Mouse (Mus musculus): ENCODE results near the gene Mcrs1.
A peak's percentile ranks its signal among the peaks of the same experiment; 100 is the strongest.
"Not testable (repeated sequence)": the region's sequence is repeated elsewhere in the genome, so short reads cannot be mapped to it uniquely, and the experiment has no call there.

Gene Mcrs1

DNA sequence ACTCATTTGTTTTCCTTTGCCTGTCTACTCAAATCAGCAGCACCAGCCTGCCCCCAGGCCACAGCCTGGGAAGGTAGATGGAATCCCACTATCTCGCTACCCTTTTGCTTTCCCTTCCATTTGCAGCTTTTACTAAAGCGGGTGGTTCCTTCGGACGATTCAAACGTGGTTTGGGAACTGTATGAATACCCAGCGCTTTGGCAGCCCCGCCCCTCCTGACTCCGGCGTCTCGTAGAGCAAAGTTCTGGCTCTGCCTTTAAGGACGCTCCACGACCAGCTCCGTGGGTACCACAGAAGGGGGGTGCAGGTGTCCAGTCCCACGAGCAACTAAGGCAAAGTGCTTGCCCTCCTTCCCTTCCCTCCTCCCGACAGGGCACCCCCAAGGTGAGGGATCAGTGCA is 650 bp downstream of the Mcrs1 start:
- not testable (repeated sequence) for DNase-seq (ENCODE audit: low spot score)

DNA sequence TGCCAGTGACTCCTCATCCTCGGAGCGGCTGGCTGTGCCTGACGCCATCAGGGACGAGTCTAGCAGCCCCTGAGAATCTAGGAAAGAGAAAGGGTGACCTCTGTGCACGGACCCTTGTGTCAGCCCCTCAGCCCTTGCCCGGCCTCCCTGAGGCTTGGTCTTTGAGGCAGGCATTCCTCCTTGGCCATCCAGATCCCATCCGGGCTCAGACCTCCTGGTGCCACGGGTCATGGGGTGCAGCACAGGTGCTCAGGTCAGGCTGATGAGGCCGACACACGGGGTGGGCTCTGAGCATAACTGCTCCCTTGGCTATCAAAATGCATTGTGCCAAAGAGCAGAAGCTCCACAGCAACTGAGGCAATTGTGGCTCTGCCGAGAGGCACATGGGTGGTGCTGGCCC is 1.8 kb downstream of the Mcrs1 start:
- DNase-seq (ENCODE audit: low spot score), result no peak

DNA sequence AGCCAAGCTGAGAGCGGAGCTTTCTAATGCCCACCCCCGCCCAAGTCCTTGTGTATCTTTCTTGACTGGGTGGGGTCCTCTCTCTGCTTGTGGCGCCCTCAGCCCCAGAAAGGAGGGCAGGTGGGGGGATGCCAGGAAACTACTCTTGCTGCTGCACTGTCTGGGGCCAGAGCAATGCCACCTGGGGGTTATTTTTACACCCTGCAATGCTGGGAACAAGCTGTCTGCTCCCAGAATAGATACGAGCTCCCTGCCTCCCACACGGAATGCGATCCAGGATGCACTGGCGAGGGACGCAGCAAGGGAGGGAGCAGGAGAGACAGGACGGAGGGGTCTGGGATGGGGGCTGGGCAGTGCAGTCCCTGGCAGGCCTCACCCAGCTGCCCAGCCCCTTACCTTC is 2.8 kb downstream of the Mcrs1 start:
- DNase-seq (ENCODE audit: low spot score), result peak; percentile 53

DNA sequence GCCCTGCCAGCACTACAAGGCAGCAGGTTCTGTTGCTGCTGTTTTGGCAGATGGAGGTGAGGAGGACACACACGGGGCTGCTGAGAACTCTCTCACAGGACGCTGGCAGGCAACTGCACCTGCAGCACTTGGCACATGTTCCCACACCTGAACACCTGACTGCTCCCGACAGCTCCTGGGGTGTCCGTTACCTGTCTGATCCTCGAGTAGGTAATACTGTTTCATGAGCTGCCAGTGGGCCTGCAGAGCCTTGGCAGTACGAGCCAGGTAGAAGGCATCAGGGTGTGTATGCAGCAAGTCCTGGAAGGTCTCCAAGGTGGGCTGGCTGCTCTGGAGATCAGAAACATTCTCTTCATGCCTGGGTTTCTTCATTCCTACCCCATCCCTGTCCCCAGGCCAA is 5.0 kb downstream of the Mcrs1 start:
- DNase-seq (ENCODE audit: low spot score), result not testable (repeated sequence)

DNA sequence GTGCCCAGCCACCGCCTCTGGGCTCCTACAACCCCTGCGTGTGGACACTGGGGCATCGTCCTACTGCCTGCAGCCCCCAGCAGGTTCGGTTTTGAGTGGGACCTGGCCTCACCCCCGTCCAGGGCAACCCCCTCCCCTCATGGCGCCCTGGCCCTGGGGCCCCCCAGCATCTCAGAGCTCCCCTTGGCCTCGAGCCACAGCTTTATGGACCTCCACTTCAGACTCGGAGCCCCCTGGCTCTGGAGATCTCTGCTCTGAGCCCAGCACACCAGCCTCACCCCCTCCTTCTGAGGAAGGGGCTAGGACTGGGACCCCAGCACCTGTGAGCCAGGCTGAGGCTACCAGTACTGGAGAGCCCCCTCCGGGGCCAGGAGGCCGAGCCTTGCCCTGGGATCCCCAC is 9.7 kb downstream of the Mcrs1 start:
- no peak for DNase-seq (ENCODE audit: low spot score)

- DNase-seq (ENCODE audit: low spot score), result no peak
Measured at GRCm38 (mm10) chr15:99241249-99241648, 10.5 kb downstream of the Mcrs1 start.

DNA sequence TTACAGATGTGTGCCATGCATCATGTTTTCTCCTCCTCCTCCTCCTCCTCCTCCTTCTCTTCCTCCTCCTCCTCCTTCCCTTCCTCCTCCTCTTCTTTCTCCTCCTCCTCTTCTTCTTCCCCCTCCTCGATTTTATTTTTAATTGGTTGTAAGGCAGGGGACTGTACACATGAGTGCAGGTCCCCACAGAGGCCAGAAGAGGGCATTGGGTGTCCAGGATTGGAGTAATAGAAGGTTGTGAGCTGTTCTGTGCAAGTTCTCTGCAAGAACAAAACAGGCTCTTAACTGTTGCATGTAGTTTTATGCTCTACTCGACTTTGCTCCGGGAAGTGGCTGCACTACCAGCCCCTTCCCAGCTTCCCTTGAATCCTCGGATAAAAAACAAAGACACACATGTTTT is 11.6 kb downstream of the Mcrs1 start:
- DNase-seq (ENCODE audit: low spot score), result no peak

- DNase-seq (ENCODE audit: low spot score), result no peak
Measured at GRCm38 (mm10) chr15:99238006-99238405, 13.8 kb downstream of the Mcrs1 start.

- DNase-seq (ENCODE audit: low spot score), result no peak
Measured at GRCm38 (mm10) chr15:99234326-99235010, 17.3 kb downstream of the Mcrs1 start.

DNA sequence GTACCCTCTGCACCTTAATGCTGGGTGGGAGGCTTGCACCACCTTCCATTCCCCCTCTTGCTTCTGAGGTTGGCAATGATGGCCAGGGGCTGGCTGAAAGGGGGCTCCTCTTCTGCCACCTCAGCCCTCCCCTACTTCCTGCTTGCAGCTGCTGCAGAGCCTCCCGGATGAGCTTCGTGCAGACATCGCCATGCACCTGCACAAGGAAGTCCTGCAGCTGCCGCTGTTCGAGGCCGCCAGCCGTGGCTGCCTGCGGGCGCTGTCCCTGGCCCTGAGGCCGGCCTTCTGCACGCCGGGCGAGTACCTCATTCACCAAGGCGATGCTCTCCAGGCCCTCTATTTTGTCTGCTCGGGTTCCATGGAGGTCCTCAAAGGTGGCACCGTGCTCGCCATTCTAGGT is 18.0 kb downstream of the Mcrs1 start:
- no peak for DNase-seq (ENCODE audit: low spot score)

DNA sequence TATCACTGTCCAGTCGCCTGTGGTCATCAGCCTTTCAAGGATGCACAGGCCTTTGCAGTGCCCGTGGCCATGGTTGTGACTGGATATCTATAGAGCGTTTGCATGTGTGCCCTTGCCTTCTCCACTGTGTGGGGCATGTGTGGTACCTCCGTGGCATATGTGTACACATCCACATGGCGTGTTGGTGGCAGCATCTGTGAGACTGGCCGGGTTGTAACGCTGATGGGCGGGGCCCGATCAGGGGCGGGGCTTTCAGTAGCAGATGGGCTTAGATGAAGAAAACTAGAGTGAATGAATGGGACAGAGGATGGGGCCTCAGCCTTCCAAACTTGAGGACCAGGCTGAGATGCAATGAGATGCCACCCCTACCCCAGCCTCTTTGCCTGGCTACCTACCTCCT is 19.8 kb downstream of the Mcrs1 start:
- DNase-seq (ENCODE audit: low spot score), result no peak

DNA sequence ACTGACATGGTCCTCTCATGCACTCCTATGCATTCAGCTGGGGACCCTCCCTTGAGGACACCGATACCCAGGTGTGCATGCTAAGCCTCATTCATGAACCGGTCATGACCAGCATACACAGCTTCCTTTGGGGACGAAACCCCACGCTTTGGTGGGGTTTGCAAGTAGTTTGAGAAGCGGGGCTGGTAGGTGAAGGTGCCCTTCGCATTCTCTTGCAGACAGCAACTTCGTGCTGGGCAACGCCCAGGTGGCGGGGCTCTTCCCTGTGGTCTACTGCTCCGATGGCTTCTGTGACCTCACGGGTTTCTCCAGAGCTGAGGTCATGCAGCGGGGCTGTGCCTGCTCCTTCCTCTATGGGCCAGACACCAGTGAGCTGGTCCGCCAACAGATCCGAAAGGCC is 25.7 kb downstream of the Mcrs1 start:
- no peak for DNase-seq (ENCODE audit: low spot score)

GRCm38 (mm10) chr15:99225081-99225810 is 26.5 kb downstream of the Mcrs1 start:
- no peak for DNase-seq (ENCODE audit: low spot score)

GRCm38 (mm10) chr15:99224208-99224911 is 27.4 kb downstream of the Mcrs1 start, which contains the start of gene Kcnh3:
TSS of gene Kcnh3 (plus strand) at chr15:99224861.
- DNase-seq (ENCODE audit: low spot score), result peak; percentile 59

DNA sequence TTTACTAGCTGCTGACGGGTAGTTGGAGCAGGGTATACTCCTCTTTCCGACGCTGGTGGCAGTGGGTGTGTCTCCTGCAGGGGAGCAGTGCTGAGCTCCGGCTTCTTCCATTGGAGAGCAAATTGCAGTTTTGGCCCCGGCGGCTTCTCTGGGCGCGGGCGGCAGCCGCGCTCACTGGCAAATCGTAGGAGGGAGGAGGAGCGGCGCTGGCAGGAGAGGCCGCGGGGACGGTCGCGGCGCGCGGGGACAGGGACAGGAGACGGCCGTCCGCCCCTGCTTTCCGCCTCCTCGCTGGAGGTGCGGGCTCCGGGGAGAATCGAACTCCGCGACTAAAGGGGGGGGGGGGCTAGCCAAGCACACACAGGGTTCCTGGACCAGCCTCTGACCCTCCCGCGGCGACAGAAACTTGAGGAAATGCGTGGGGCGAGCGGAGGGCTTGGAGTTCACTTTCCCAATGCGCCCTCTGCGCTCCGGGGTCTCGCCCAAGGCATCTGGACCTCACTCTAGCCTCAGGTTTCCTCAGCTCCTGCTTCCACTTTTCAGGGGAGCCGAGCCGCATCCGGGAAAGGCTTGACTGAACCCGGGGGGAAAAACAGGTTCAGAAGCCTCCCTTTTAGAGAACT is 28.1 kb downstream of the Mcrs1 start:
- no peak for DNase-seq (ENCODE audit: low spot score)

GRCm38 (mm10) chr15:99222794-99223584 is 28.8 kb downstream of the Mcrs1 start:
- DNase-seq (ENCODE audit: low spot score), result no peak

DNA sequence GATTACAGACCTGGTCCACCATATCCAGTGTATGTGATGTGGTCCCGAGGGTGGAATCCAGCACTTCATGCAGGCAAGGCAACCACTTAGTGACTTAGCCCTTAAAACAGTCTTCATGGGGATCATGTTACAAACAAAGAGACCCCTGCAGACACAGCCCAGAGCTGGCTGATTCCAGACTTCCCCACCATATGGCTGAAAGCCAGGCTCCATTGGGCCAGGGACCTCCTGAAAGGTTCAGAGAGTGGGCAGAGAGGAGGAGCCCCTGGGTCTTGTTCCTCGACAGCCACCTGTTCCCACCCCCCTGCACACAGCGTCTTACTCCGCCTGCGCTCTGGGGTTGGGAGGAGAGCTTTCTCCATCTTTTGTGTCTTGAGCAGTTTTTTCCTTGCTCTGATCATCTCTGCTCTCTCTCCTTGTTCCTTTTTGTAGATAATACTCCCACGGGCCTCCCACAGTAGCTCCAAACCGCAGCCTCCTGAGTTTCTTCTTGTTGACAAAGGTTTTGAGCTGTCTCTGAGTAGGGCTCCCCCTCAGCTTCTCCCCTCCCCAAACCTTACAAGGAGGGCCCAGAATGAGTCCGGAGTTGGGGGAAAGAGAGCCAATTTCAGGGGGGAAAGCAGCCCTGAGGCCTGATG is 30.3 kb downstream of the Mcrs1 start:
- DNase-seq (ENCODE audit: low spot score), result peak; percentile 50

- DNase-seq (ENCODE audit: low spot score), result no peak
Measured at GRCm38 (mm10) chr15:99217630-99218029, 34.1 kb downstream of the Mcrs1 start.

DNA sequence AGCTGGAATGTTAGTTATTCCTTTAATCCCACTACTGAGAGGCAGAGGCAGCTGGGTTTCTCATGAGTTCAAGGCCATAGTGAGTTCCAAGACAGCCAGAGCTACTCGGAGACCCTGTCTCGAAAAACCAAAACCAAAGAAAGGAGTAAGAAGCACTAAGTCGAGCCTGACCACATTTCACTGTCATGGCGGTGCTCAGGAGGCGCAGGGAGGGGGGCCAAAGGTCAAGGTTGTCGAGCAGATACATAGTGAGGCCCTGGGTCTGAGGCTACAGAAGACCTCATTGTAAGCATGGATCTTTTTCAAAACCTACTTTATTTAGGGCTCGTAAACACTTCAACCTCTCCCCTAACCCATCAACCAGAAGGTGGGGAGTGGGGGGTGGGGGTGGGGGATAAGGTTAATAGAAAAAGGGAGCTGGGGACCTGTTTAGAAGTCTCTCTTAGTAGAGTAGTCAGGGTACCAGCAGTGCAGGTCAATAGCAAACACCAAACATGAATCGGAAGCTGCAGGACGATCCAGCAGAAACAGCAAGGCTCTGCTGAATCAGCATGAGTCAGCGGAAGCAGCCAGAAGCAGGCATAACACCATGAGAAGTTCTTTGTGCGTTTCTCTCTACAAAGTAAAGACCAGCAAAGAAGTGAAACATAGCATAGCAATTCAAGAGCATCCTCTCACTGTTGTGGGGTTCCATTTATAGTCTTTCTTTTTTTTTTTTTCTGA is 35.9 kb downstream of the Mcrs1 start:
- DNase-seq (ENCODE audit: low spot score), result no peak

GRCm38 (mm10) chr15:99214941-99215340 is 36.8 kb downstream of the Mcrs1 start:
- no peak for DNase-seq (ENCODE audit: low spot score)

GRCm38 (mm10) chr15:99213183-99213582 is 38.6 kb downstream of the Mcrs1 start:
- no peak for DNase-seq (ENCODE audit: low spot score)
